8 mouse cellular contexts compared by ENCODE assay signal in the genomic region with DNA sequence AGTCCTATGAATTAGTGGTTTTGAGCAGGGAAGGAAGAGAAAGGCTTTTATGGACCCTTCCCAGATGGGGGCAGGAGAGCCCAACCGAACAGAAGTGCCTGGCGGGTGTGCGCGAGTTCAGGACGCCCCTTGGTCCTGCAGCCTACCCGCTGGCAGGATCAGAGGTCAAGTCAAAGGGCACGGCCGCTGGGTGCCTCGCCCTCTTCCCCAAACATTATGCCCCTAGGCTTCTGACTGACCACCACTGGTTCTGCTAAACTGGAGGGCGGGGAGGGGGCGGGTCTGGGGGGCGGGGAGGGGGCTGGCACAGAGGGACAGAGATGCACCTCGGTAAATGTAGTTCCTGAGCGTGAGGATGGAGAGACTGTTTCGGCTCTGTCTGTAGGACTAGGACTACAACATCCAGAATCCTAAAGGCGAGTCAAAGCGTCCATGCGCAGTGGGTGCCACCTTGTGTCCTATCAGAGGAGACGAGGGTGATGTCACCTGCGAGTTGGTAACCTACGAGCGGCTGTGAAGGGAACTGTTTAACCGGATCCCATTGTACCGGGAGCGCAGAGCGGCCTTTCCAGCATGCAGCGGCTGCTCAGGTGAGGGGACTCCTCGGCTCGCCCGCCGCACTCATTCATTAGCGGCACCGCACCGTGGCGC. TPM values are rescaled to one million over a fixed set of nuclear protein-coding genes. Genes with fewer than 3 reads are reported as not detected.
A peak's percentile ranks its signal among the peaks of the same experiment; 100 is the strongest.
DNase-seq lines count a peak whose midpoint lies in the region; ATAC-seq and TF ChIP-seq lines count a peak whose summit lies in the region.

Gene Daam1, plus strand, starts transcription at position 472 of the 651 bp plus-strand sequence.

- peaks cover 43% of the 10 kb centered on the region for H3K4me1 ChIP-seq in hindbrain, embryonic 10.5 days (replicated peaks)
- peaks cover 21% of the 10 kb centered on the region for H3K4me1 ChIP-seq in lung, postnatal 0 days (ENCODE audit: insufficient read depth, low read depth, low read length)

- TF ChIP-seq EP300 in lung, postnatal 0 days (IDR thresholded peaks at IDR 0.05), result no peak

- H3K4me2 ChIP-seq in lung, postnatal 0 days (replicated peaks; ENCODE audit: low read depth, low read length), result peak within 1 kb of the TSS; percentile 91

- WGBS in hindbrain, embryonic 10.5 days, result under 1% methylated on average over 35 of the region's 35 CpGs
- under 1% methylated on average over 33 of the region's 35 CpGs for WGBS in lung, postnatal 0 days

- H3K9me3 ChIP-seq in hindbrain, embryonic 10.5 days, result no peaks in the 10 kb centered on the region
- no peaks in the 10 kb centered on the region for H3K9me3 ChIP-seq in lung, postnatal 0 days (ENCODE audit: low read length)

- peak within 1 kb of the TSS; percentile 87 for H3K9ac ChIP-seq in lung, postnatal 0 days (replicated peaks; ENCODE audit: low read depth)

- peak within 1 kb of the TSS; percentile 95 for H3K27ac ChIP-seq in hindbrain, embryonic 10.5 days
- peak within 1 kb of the TSS; percentile 89 for H3K27ac ChIP-seq in lung, postnatal 0 days (ENCODE audit: low read length)

- no peaks in the 10 kb centered on the region for H3K36me3 ChIP-seq in hindbrain, embryonic 10.5 days
- no peaks in the 10 kb centered on the region for H3K36me3 ChIP-seq in lung, postnatal 0 days (ENCODE audit: insufficient read depth, low read length)

- peak; percentile 98 for ATAC-seq in frontal cortex, adult (ENCODE audit: low TSS enrichment)
- peak; percentile 99 for ATAC-seq in lung, postnatal 0 days

- peak within 1 kb of the TSS; percentile 91 for H3K4me3 ChIP-seq in hindbrain, embryonic 10.5 days
- peak within 1 kb of the TSS; percentile 73 for H3K4me3 ChIP-seq in lung, postnatal 0 days (ENCODE audit: low read depth, low read length)

- peak; percentile 99 for DNase-seq in MN1 (ENCODE audit: low spot score)
- DNase-seq in cerebellum, adult 9-10 months, result peak; percentile 99
- DNase-seq in hindbrain, embryonic 10.5 days (ENCODE audit: low spot score), result peak; percentile 94
- DNase-seq in layer of hippocampus, adult 9-11 months, result peak; percentile 99
- peak; percentile 100 for DNase-seq in lung, postnatal 0 days (ENCODE audit: low spot score)
- DNase-seq in ovary, postnatal 14 days (ENCODE audit: low spot score), result peak; percentile 69
- DNase-seq in thymus, postnatal 14 days, result peak; percentile 88

- TF ChIP-seq CTCF in lung, postnatal 0 days (IDR thresholded peaks at IDR 0.05), result peak; percentile 59

- peaks cover 38% of the 10 kb centered on the region for H3K27me3 ChIP-seq in hindbrain, embryonic 10.5 days (ENCODE audit: insufficient read depth, poor library complexity, severe bottlenecking)
- no peaks in the 10 kb centered on the region for H3K27me3 ChIP-seq in lung, postnatal 0 days (replicated peaks; ENCODE audit: insufficient read depth, low read length)

RNA-seq across cellular contexts. Expression of gene Daam1, which starts in this region (rescaled TPM):
- polyA plus RNA-seq in hindbrain, embryonic 10.5 days (2016; fragmentation: Nextera tagmentation; extraction: Ambion mirVana), result 8.4 and 11.6 TPM in 2 replicates
- 11.0 and 12.1 TPM in 2 replicates for polyA plus RNA-seq in lung, postnatal 0 days (2015; fragmentation: Nextera tagmentation; extraction: Ambion mirVana)

Comparison
In these comparisons a context has a peak if more than half of its experiments do, and no peak if none do; other contexts are left out.
1. Peak in every context shown above with its lines: DNase-seq, ATAC-seq, H3K4me3 ChIP-seq and H3K27ac ChIP-seq.